Mouse (Mus musculus): ENCODE data around the gene Actn4. TPM values are rescaled to one million over a fixed set of nuclear protein-coding genes. Genes with fewer than 3 reads are reported as not detected.

Gene Actn4
- polyA plus RNA-seq, 1 experiment = 243 TPM

DNA sequence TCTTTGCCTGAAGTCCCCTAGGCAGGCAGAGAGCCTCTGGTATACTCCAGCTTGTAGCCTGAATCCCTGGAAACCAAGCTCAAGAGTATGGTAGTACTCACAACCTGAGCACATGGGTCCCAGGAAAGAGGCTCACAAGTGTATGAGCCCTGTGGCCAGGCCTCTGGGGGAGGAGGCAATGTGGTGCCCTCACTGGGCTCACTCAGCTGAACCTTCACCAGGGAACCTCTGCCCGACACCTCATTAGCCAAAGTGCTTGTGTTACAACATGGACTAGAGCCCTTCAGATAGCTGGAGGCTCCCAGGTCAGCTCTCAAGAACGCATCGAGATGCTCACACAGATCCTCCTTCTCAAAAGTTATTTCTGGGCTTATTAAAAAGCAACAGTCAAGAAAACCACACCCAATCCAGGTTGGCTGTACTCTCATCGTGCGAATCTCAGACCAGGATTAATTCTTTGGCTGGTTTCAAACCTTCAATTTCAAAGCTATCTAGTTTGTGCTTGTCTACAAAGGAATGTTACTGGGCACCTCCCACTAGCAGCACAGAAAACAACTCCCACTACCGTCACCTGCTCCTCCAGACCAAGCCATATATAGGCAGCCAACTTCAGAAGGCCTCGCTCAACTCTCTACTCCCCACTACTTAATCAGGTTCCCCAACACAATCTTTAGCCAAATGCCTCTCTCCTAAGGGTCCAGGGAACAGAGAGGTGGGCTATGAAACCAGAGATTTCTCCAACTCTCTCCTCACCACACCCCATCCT is 22.5 kb downstream of the Actn4 start:
- WGBS = 86% methylated on average over 7 of the region's 7 CpGs
- Histone ChIP-seq H3K27ac (ENCODE audit: control insufficient read depth, insufficient read depth, low read length) (no peak overlapping the region), H3K4me3 (ENCODE audit: control insufficient read depth, insufficient read depth, low read length) (no peak overlapping the region), H3K4me1 (replicated peaks; ENCODE audit: control insufficient read depth, insufficient read depth, low read length) (peaks cover 28% of the 10 kb centered on the region), H3K36me3 (ENCODE audit: control insufficient read depth, insufficient read depth, low read length) (no peaks in the 10 kb centered on the region), H3K27me3 (ENCODE audit: control insufficient read depth, insufficient read depth, low read length) (no peaks in the 10 kb centered on the region)
- TF ChIP-seq POLR2A (IDR thresholded peaks at IDR 0.05; ENCODE audit: control insufficient read depth, extremely low read depth, insufficient read depth, low read length, poor library complexity) (no peak), CTCF (IDR thresholded peaks at IDR 0.05; ENCODE audit: borderline replicate concordance, control insufficient read depth, extremely low read depth, insufficient read depth, low read length, poor library complexity) (no peak)
- DNase-seq = no peak

DNA sequence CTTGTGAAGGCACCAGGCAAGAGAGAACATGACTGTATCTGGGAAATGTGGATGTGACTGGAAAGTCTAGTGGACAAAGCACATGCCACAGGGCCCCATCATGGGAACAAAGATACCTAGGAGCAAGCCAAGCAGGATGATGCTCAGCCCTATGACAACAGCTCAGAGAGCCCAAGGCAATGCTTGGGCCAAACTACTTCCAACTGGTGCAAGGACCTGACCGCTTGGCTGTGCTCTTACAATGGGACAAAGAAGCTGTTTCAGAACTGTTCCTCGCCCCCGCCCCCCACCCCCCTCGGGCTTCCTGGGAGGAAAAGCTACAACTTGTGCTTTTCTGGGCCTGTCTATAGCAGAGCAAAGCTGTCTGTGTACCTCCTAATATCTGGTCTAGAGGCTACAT is 23.5 kb downstream of the Actn4 start:
- WGBS = 74% methylated on average over 4 of the region's 4 CpGs
- H3K4me1 ChIP-seq (replicated peaks; ENCODE audit: control insufficient read depth, insufficient read depth, low read length) = peaks cover 23% of the 10 kb centered on the region
- no peak for DNase-seq

DNA sequence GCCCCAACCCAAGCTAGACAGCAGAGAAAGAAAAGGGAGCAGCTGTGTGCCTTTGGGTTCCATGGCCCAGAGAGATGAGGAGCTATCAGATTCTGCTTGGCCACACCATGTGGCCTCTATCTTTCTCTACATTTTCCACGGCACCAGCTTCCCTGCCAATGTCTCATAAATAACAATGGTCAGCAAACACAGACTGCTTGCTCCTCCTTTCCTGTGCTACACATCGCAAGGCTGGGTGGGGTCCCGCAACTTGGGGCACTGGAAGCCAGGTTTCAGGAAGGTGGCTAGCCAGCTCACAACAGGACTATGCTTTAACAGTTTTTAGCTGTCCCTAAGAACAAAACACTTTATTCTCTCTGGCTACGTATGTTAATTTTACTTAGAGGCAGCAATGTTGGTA is 25.4 kb downstream of the Actn4 start:
- no peak for DNase-seq
- 93% methylated on average over 4 of the region's 4 CpGs for WGBS
- no peak overlapping the region for H3K27ac ChIP-seq (ENCODE audit: control insufficient read depth, insufficient read depth, low read length)
- H3K36me3 ChIP-seq (ENCODE audit: control insufficient read depth, insufficient read depth, low read length) = no peaks in the 10 kb centered on the region
- H3K4me3 ChIP-seq (ENCODE audit: control insufficient read depth, insufficient read depth, low read length) = no peak overlapping the region
- H3K4me1 ChIP-seq (replicated peaks; ENCODE audit: control insufficient read depth, insufficient read depth, low read length) = peaks cover 11% of the 10 kb centered on the region
- H3K27me3 ChIP-seq (ENCODE audit: control insufficient read depth, insufficient read depth, low read length) = no peaks in the 10 kb centered on the region
- TF ChIP-seq CTCF (IDR thresholded peaks at IDR 0.05; ENCODE audit: borderline replicate concordance, control insufficient read depth, extremely low read depth, insufficient read depth, low read length, poor library complexity) (no peak), POLR2A (IDR thresholded peaks at IDR 0.05; ENCODE audit: control insufficient read depth, extremely low read depth, insufficient read depth, low read length, poor library complexity) (no peak)

More for the DNA sequence above, 23.5 kb downstream of the Actn4 start:
- H3K4me3 ChIP-seq (ENCODE audit: control insufficient read depth, insufficient read depth, low read length) = no peak overlapping the region
- TF ChIP-seq CTCF (IDR thresholded peaks at IDR 0.05; ENCODE audit: borderline replicate concordance, control insufficient read depth, extremely low read depth, insufficient read depth, low read length, poor library complexity) (no peak), POLR2A (IDR thresholded peaks at IDR 0.05; ENCODE audit: control insufficient read depth, extremely low read depth, insufficient read depth, low read length, poor library complexity) (no peak)
- H3K36me3 ChIP-seq (ENCODE audit: control insufficient read depth, insufficient read depth, low read length) = no peaks in the 10 kb centered on the region
- H3K27me3 ChIP-seq (ENCODE audit: control insufficient read depth, insufficient read depth, low read length) = no peaks in the 10 kb centered on the region
- H3K27ac ChIP-seq (ENCODE audit: control insufficient read depth, insufficient read depth, low read length) = no peak overlapping the region

DNA sequence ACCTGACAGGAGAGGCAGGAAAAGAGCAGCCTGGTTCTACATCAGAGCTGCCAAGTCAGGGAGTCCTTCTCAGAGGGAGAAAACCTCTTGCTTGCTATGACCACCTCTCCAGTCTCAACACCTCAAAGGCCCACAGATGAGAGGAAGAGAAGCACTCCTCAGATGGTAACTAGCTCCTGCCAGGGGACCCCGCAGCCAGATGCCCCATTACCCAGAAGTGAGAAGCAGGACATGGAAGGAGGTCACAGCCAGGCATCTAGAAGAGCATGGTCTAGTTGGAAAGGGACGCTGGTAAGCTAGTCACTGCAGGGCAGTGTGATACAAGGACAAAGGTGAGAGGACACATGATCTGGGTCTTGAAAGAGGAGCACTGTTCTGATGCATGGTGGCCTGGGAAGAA is 28.3 kb downstream of the Actn4 start:
- Histone ChIP-seq H3K27ac (ENCODE audit: control insufficient read depth, insufficient read depth, low read length) (no peak overlapping the region), H3K4me1 (replicated peaks; ENCODE audit: control insufficient read depth, insufficient read depth, low read length) (no peaks in the 10 kb centered on the region), H3K4me3 (ENCODE audit: control insufficient read depth, insufficient read depth, low read length) (no peak overlapping the region), H3K36me3 (ENCODE audit: control insufficient read depth, insufficient read depth, low read length) (no peaks in the 10 kb centered on the region), H3K27me3 (ENCODE audit: control insufficient read depth, insufficient read depth, low read length) (no peaks in the 10 kb centered on the region)
- no peak for TF ChIP-seq POLR2A (IDR thresholded peaks at IDR 0.05; ENCODE audit: control insufficient read depth, extremely low read depth, insufficient read depth, low read length, poor library complexity)
- TF ChIP-seq CTCF (IDR thresholded peaks at IDR 0.05; ENCODE audit: borderline replicate concordance, control insufficient read depth, extremely low read depth, insufficient read depth, low read length, poor library complexity) = no peak
- DNase-seq = no peak
- 97% methylated on average over 2 of the region's 2 CpGs for WGBS

DNA sequence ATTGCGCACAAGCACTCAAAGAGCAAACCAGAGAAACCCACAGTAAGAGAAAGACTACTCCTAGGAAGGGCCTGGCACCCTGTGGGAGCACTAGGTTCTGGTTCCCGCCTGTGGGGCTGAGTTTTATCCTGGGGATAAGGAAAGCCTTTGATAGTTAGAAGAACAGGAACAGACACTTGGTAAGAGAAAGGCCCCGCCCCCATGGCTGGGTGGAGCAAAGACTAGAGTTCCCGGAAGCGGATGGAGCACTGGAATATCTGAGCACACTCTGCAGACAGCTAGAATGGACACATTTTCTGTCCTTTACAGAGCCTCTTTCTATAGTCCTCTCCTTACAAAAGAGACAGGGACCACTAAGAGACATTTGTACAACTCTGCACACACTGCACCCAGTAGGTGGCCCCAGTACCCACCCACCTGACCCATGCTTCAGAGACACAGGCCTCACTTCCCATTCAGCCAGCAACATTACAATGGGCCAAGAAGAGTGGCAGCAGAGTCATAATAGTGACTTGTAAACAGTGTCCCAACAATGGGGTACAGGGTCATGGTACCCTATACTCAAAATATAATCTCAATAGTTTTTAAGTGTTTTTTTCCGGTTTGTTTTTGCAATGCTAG is 29.6 kb downstream of the Actn4 start:
- Histone ChIP-seq H3K27me3 (ENCODE audit: control insufficient read depth, insufficient read depth, low read length) (no peaks in the 10 kb centered on the region), H3K27ac (ENCODE audit: control insufficient read depth, insufficient read depth, low read length) (no peak overlapping the region), H3K36me3 (ENCODE audit: control insufficient read depth, insufficient read depth, low read length) (no peaks in the 10 kb centered on the region), H3K4me3 (ENCODE audit: control insufficient read depth, insufficient read depth, low read length) (no peak overlapping the region), H3K4me1 (replicated peaks; ENCODE audit: control insufficient read depth, insufficient read depth, low read length) (no peaks in the 10 kb centered on the region)
- WGBS = 91% methylated on average over 6 of the region's 6 CpGs
- no peak for DNase-seq
- TF ChIP-seq CTCF (IDR thresholded peaks at IDR 0.05; ENCODE audit: borderline replicate concordance, control insufficient read depth, extremely low read depth, insufficient read depth, low read length, poor library complexity) = no peak
- TF ChIP-seq POLR2A (IDR thresholded peaks at IDR 0.05; ENCODE audit: control insufficient read depth, extremely low read depth, insufficient read depth, low read length, poor library complexity) = no peak

DNA sequence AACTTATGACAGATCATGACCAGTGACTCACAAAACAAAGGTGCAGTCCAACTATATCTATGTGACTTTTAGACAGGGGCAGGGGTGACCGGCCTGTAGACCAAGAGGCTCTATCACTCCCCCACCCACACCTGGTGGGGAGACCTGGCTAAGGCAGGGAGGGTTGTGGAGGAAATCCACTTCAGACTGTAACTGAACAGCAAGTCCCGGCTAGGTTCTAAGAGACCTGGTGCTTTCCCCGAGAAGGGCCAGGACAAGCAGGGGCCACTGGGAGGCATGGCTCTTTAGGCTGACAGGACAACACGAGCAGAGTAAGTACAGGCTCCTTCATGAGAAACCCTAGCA is 30.5 kb downstream of the Actn4 start:
- no peak for DNase-seq
- H3K4me1 ChIP-seq (replicated peaks; ENCODE audit: control insufficient read depth, insufficient read depth, low read length) = no peaks in the 10 kb centered on the region

More for the DNA sequence above, 30.5 kb downstream of the Actn4 start:
- H3K4me3 ChIP-seq (ENCODE audit: control insufficient read depth, insufficient read depth, low read length) = no peak overlapping the region
- no peaks in the 10 kb centered on the region for H3K27me3 ChIP-seq (ENCODE audit: control insufficient read depth, insufficient read depth, low read length)
- H3K36me3 ChIP-seq (ENCODE audit: control insufficient read depth, insufficient read depth, low read length) = no peaks in the 10 kb centered on the region
- 92% methylated on average over 4 of the region's 4 CpGs for WGBS
- no peak overlapping the region for H3K27ac ChIP-seq (ENCODE audit: control insufficient read depth, insufficient read depth, low read length)
- TF ChIP-seq POLR2A (IDR thresholded peaks at IDR 0.05; ENCODE audit: control insufficient read depth, extremely low read depth, insufficient read depth, low read length, poor library complexity) (no peak), CTCF (IDR thresholded peaks at IDR 0.05; ENCODE audit: borderline replicate concordance, control insufficient read depth, extremely low read depth, insufficient read depth, low read length, poor library complexity) (no peak)
